Mouse (Mus musculus) liver, embryonic 14.5 days (tissue): ENCODE measurements around the gene Desi1. TPM values are rescaled to one million over a fixed set of nuclear protein-coding genes. Genes with fewer than 3 reads are reported as not detected.
A peak's percentile ranks its signal among the peaks of the same experiment; 100 is the strongest.

Experiments used
- ATAC-seq: fragments of 200-750 bp; cut with Nextera tagmentation; 2 replicates; pipeline ENCODE4 v1.8.0; 2017; ENCODE audit warnings: moderate number of reproducible peaks, mild to moderate bottlenecking, moderate library complexity; ENCODE audit not compliant: insufficient read depth
- DNase-seq, 3 experiments: peaks; one replicate each; pipeline ENCODE4 v3.0.0-alpha.2; 2012 to 2013; ENCODE audit warnings: low read depth in 3 of 3, low spot score in 3 of 3
- H3K27ac ChIP-seq: fragments of 300-500 bp; sonication (generic); 2 replicates; pipeline ENCODE4 v1.5.1; 2014; ENCODE audit warnings: moderate library complexity, mild to moderate bottlenecking, control low read depth, inconsistent platforms
- H3K27me3 ChIP-seq: fragments of 300-500 bp; sonication (generic); 2 replicates; pipeline ENCODE4 v1.6.1; 2014; ENCODE audit warnings: mild to moderate bottlenecking, low read length, moderate library complexity; ENCODE audit not compliant: control insufficient read depth, insufficient read depth
- H3K36me3 ChIP-seq: fragments of 300-500 bp; sonication (generic); replicated peaks from 2 replicates; pipeline ENCODE4 v1.6.1; 2014; ENCODE audit warnings: low read depth; ENCODE audit not compliant: control insufficient read depth, insufficient read depth
- H3K4me1 ChIP-seq, 2 experiments: fragments of 200-500 bp in 1 of 2; fragments of 300-500 bp in 1 of 2; sonication (generic) in 1 of 2; replicated peaks; 2 replicates each; pipeline ENCODE4 v1.6.1; 2012 to 2014; ENCODE audit warnings: antibody characterized with exemption in 1 of 2, inconsistent platforms in 1 of 2, low read length in 1 of 2; ENCODE audit not compliant: control insufficient read depth in 2 of 2, insufficient read depth in 2 of 2
- H3K4me2 ChIP-seq: fragments of 300-500 bp; sonication (generic); 2 replicates; pipeline ENCODE4 v1.6.1; 2014; ENCODE audit warnings: low read depth, mild to moderate bottlenecking, control low read depth, moderate library complexity
- H3K4me3 ChIP-seq, 2 experiments: fragments of 200-500 bp in 1 of 2; fragments of 300-500 bp in 1 of 2; sonication (generic) in 1 of 2; 2 replicates each; pipeline ENCODE4 v1.5.1; 2012 to 2014; ENCODE audit warnings: low read depth in 2 of 2, low read length in 2 of 2, mild to moderate bottlenecking in 2 of 2, control low read depth in 1 of 2, inconsistent platforms in 1 of 2, moderate library complexity in 1 of 2; ENCODE audit not compliant: insufficient read depth in 1 of 2
- H3K9ac ChIP-seq: fragments of 300-500 bp; sonication (generic); replicated peaks from 2 replicates; pipeline ENCODE4 v1.6.1; 2014; ENCODE audit warnings: mild to moderate bottlenecking, control low read depth, moderate library complexity
- H3K9me3 ChIP-seq: fragments of 300-500 bp; sonication (generic); 2 replicates; pipeline ENCODE4 v1.6.1; 2016; ENCODE audit warnings: low read length, mixed read lengths; ENCODE audit not compliant: control insufficient read depth
- CTCF ChIP-seq: IDR thresholded peaks from 2 replicates; pipeline ENCODE4 v1.5.1; 2016; ENCODE audit warnings: antibody characterized with exemption, low read depth, control low read depth
- EP300 ChIP-seq: IDR thresholded peaks from 2 replicates; pipeline ENCODE4 v1.6.1; 2016; ENCODE audit warnings: antibody characterized with exemption, low read depth
- WGBS: fragments of 180-500 bp; shearing (Covaris S2); extraction: QIAGEN DNeasy Blood & Tissue Kit; methylation state at CpG from one replicate; pipeline ENCODE4 v1.1.7; 2014; ENCODE audit not compliant: insufficient replicate concordance; 5-methylcytosine and 5-hydroxymethylcytosine counted together
- polyA plus RNA-seq, 2 experiments: library from polyadenylated mRNA; depleted of rRNA in 1 of 2; stranded (reverse) in 1 of 2; unstranded in 1 of 2; fragments of >200 nt; fragmentation: Nextera tagmentation in 1 of 2; extraction: Ambion mirVana in 1 of 2; gene quantifications; 2 replicates each; pipeline versions ENCODE4 v1.2.1 to v1.2.3; 2012 to 2014

The Desi1 gene
- polyA plus RNA-seq, 2 experiments = 8.6 to 9.3 TPM

GRCm38 (mm10) chr15:81960171-81961077 lies 73.2 kb downstream of the Desi1 start, which contains the start of gene Pmm1:
TSS of gene Pmm1 (minus strand) at chr15:81960930.
- peak within 1 kb of the TSS; percentile 100 for H3K4me2 ChIP-seq
- TF ChIP-seq CTCF = peak; percentile 94
- no peak for TF ChIP-seq EP300
- under 1% methylated on average over 77 of the region's 77 CpGs for WGBS
- no peaks in the 10 kb centered on the region for H3K9me3 ChIP-seq
- no peaks in the 10 kb centered on the region for H3K36me3 ChIP-seq
- no peaks in the 10 kb centered on the region for H3K27me3 ChIP-seq
- peak within 1 kb of the TSS; percentile 76 for H3K9ac ChIP-seq
- H3K27ac ChIP-seq = peak within 1 kb of the TSS; percentile 73
- peak within 1 kb of the TSS; percentile 69 to 84 for H3K4me3 ChIP-seq
- peaks cover 8 to 15% of the 10 kb centered on the region in 2 experiments for H3K4me1 ChIP-seq
- DNase-seq (peak; percentile 97 to 98 (median 98)), ATAC-seq (peak; percentile 98)

- no peak overlapping the region for H3K27ac ChIP-seq
- peak overlapping the region; percentile 100 for H3K4me2 ChIP-seq
- 47% methylated on average over 3 of the region's 3 CpGs for WGBS
Observed at GRCm38 (mm10) chr15:81958906-81959305, 74.8 kb downstream of the Desi1 start.

DNA sequence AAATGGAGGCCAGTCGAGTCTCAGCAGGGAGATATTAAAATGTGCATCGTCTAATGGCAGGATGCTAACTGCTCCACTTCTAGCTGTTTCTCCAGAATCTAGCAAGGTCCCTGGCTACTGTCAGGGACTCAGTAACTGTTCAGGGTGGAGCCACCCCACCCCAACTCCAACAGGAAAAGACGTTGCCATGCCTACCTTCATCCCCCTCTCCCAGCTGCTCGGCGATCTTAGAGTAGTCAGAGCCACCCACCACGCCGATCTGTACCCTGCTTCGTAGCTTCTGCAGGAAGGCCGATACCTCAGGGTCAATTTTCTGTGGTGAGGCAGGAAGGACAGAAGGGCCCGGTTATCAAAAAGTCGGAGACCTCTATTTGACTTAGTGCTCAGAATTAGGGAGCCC lies 76.1 kb downstream of the Desi1 start:
- Histone ChIP-seq H3K36me3 (peaks cover 4% of the 10 kb centered on the region), H3K4me1 (peaks cover 8 to 15% of the 10 kb centered on the region in 2 experiments), H3K9me3 (no peaks in the 10 kb centered on the region), H3K27me3 (no peaks in the 10 kb centered on the region), H3K4me3 (no peak overlapping the region), H3K4me2 (no peak overlapping the region), H3K9ac (no peak overlapping the region), H3K27ac (no peak overlapping the region)
- ATAC-seq = no peak
- TF ChIP-seq CTCF (no peak), EP300 (no peak)
- 75% methylated on average over 11 of the region's 11 CpGs for WGBS
- no peak for DNase-seq

More at GRCm38 (mm10) chr15:81958906-81959305, 74.8 kb downstream of the Desi1 start:
- H3K9ac ChIP-seq = no peak overlapping the region; the same call in 1 of the 2 replicates
- no peak for DNase-seq
- H3K4me1 ChIP-seq = peaks cover 8 to 15% of the 10 kb centered on the region in 2 experiments
- H3K9me3 ChIP-seq = no peaks in the 10 kb centered on the region
- H3K36me3 ChIP-seq = peaks cover 4% of the 10 kb centered on the region
- H3K4me3 ChIP-seq = no peak overlapping the region
- no peak for TF ChIP-seq CTCF
- TF ChIP-seq EP300 = 0 out of 2 replicates have a peak, but pooled peaks have one; percentile 12
- ATAC-seq = no peak
- no peaks in the 10 kb centered on the region for H3K27me3 ChIP-seq

GRCm38 (mm10) chr15:81956457-81956856 lies 77.2 kb downstream of the Desi1 start:
- Histone ChIP-seq H3K9ac (no peak overlapping the region), H3K4me1 (peaks cover 7 to 12% of the 10 kb centered on the region in 2 experiments), H3K9me3 (no peaks in the 10 kb centered on the region), H3K4me2 (no peak overlapping the region), H3K4me3 (no peak overlapping the region), H3K27me3 (no peaks in the 10 kb centered on the region), H3K27ac (no peak overlapping the region), H3K36me3 (peaks cover 4% of the 10 kb centered on the region)
- DNase-seq (peak in 1 of 3 experiments; percentile 39), ATAC-seq (no peak)
- 61% methylated on average over 8 of the region's 8 CpGs for WGBS
- TF ChIP-seq EP300 = no peak
- peak; percentile 95 for TF ChIP-seq CTCF

GRCm38 (mm10) chr15:81955414-81955813 lies 78.2 kb downstream of the Desi1 start:
- Histone ChIP-seq H3K4me2 (no peak overlapping the region), H3K9ac (no peak overlapping the region), H3K9me3 (no peaks in the 10 kb centered on the region), H3K36me3 (peaks cover 4% of the 10 kb centered on the region), H3K4me3 (no peak overlapping the region), H3K27ac (no peak overlapping the region), H3K27me3 (no peaks in the 10 kb centered on the region), H3K4me1 (peaks cover 4 to 8% of the 10 kb centered on the region in 2 experiments; a peak in 3 of 4 replicates)
- WGBS = 85% methylated on average over 15 of the region's 15 CpGs
- ATAC-seq = no peak
- no peak for TF ChIP-seq EP300
- TF ChIP-seq CTCF = no peak
- DNase-seq = no peak
